Mouse (Mus musculus) limb, embryonic 14.5 days (tissue): Measurements from ENCODE around the gene Fam107a. TPM values are rescaled to one million over a fixed set of nuclear protein-coding genes. Genes with fewer than 3 reads are reported as not detected.
A peak's percentile ranks its signal among the peaks of the same experiment; 100 is the strongest.

ENCODE experiments used
- ATAC-seq: fragments of 200-750 bp; cut with Nextera tagmentation; 2 replicates; pipeline ENCODE4 v1.8.0; 2017; ENCODE audit warnings: low read depth, moderate number of reproducible peaks, moderate TSS enrichment; ENCODE audit not compliant: low FRiP score
- DNase-seq: peaks from one replicate; pipeline ENCODE4 v3.0.0-alpha.2; 2015; ENCODE audit warnings: low spot score
- H3K27ac ChIP-seq: fragments of 300-500 bp; sonication (generic); replicated peaks from 2 replicates; pipeline ENCODE4 v1.5.1; 2014; ENCODE audit warnings: low read depth, mild to moderate bottlenecking, low read length, moderate library complexity, mixed read lengths
- H3K27me3 ChIP-seq: fragments of 300-500 bp; sonication (generic); 2 replicates; pipeline ENCODE4 v1.6.1; 2014; ENCODE audit warnings: low read length, mixed read lengths; ENCODE audit not compliant: control insufficient read depth, insufficient read depth
- H3K36me3 ChIP-seq: fragments of 300-500 bp; sonication (generic); 2 replicates; pipeline ENCODE4 v1.6.1; 2014; ENCODE audit warnings: mild to moderate bottlenecking, low read length, moderate library complexity, mixed read lengths; ENCODE audit not compliant: control insufficient read depth, insufficient read depth
- H3K4me1 ChIP-seq: fragments of 300-500 bp; sonication (generic); 2 replicates; pipeline ENCODE4 v1.6.1; 2014; ENCODE audit warnings: antibody characterized with exemption, low read length, mixed read lengths; ENCODE audit not compliant: control insufficient read depth, insufficient read depth
- H3K4me2 ChIP-seq: fragments of 300-500 bp; sonication (generic); replicated peaks from 2 replicates; pipeline ENCODE4 v1.6.1; 2014; ENCODE audit warnings: low read depth, mild to moderate bottlenecking, low read length, moderate library complexity; ENCODE audit not compliant: severe bottlenecking
- H3K4me3 ChIP-seq: fragments of 300-500 bp; sonication (generic); replicated peaks from 2 replicates; pipeline ENCODE4 v1.5.1; 2014; ENCODE audit warnings: low read length
- H3K9ac ChIP-seq: fragments of 300-500 bp; sonication (generic); 2 replicates; pipeline ENCODE4 v1.6.1; 2014; ENCODE audit warnings: mild to moderate bottlenecking, low read depth, low read length, moderate library complexity; ENCODE audit not compliant: severe bottlenecking
- H3K9me3 ChIP-seq: fragments of 300-500 bp; sonication (generic); 2 replicates; pipeline ENCODE4 v1.6.1; 2016; ENCODE audit warnings: low read length; ENCODE audit not compliant: control insufficient read depth
- POLR2A ChIP-seq: fragments of 200-500 bp; IDR thresholded peaks from 2 replicates; pipeline ENCODE4 v1.8.0; 2012; ENCODE audit warnings: inconsistent platforms, mild to moderate bottlenecking, moderate library complexity, borderline replicate concordance; ENCODE audit not compliant: insufficient read depth, insufficient read length; ENCODE audit errors: extremely low read depth
- WGBS: fragments of 180-500 bp; shearing (Covaris S2); extraction: QIAGEN DNeasy Blood & Tissue Kit; methylation state at CpG from one replicate; pipeline ENCODE4 v1.1.7; 2014; 5-methylcytosine and 5-hydroxymethylcytosine counted together
- polyA plus RNA-seq, 2 experiments: library from polyadenylated mRNA; depleted of rRNA in 1 of 2; stranded (reverse) in 1 of 2; unstranded in 1 of 2; fragments of >200 nt; fragmentation: Nextera tagmentation in 1 of 2; extraction: Ambion mirVana in 1 of 2; gene quantifications; 2 replicates each; pipeline versions ENCODE4 v1.2.1 to v1.2.3; 2012 to 2014

Gene Fam107a
- polyA plus RNA-seq, 2 experiments: 0.11 to 1.0 TPM

GRCm38 (mm10) chr14:8316366-8317193 lies 1.2 kb downstream of the Fam107a start:
- DNase-seq (no peak), ATAC-seq (no peak)
- H3K36me3 ChIP-seq: no peaks in the 10 kb centered on the region
- TF ChIP-seq POLR2A: no peak
- H3K4me2 ChIP-seq: peak overlapping the region; percentile 47
- no peak overlapping the region for H3K27ac ChIP-seq
- H3K9ac ChIP-seq: 0 out of 2 replicates have a peak overlapping the region, but pooled peaks have one; percentile 31
- H3K4me3 ChIP-seq: peak overlapping the region; percentile 26
- no peaks in the 10 kb centered on the region for H3K9me3 ChIP-seq
- 3% methylated on average over 23 of the region's 23 CpGs for WGBS
- peaks cover 17% of the 10 kb centered on the region for H3K4me1 ChIP-seq
- H3K27me3 ChIP-seq: peaks cover 33% of the 10 kb centered on the region

- TF ChIP-seq POLR2A: no peak
- WGBS: 84% methylated on average over 6 of the region's 6 CpGs
These were observed 2.7 kb downstream of the Fam107a start for GRCm38 (mm10) chr14:8315169-8315568.

GRCm38 (mm10) chr14:8314536-8314935 lies 3.3 kb downstream of the Fam107a start:
- H3K4me1 ChIP-seq: peaks cover 21% of the 10 kb centered on the region
- no peak overlapping the region for H3K27ac ChIP-seq
- H3K9ac ChIP-seq: no peak overlapping the region
- no peaks in the 10 kb centered on the region for H3K36me3 ChIP-seq
- no peak overlapping the region for H3K4me3 ChIP-seq
- no peak overlapping the region for H3K4me2 ChIP-seq
- no peak for TF ChIP-seq POLR2A
- DNase-seq (no peak), ATAC-seq (no peak)
- H3K9me3 ChIP-seq: no peaks in the 10 kb centered on the region
- 29% methylated on average over 3 of the region's 3 CpGs for WGBS
- H3K27me3 ChIP-seq: peaks cover 33% of the 10 kb centered on the region

More at GRCm38 (mm10) chr14:8315169-8315568, 2.7 kb downstream of the Fam107a start:
- H3K27ac ChIP-seq: no peak overlapping the region
- ATAC-seq (no peak), DNase-seq (no peak)
- no peak overlapping the region for H3K4me3 ChIP-seq
- H3K27me3 ChIP-seq: peaks cover 33% of the 10 kb centered on the region
- no peaks in the 10 kb centered on the region for H3K36me3 ChIP-seq
- no peaks in the 10 kb centered on the region for H3K9me3 ChIP-seq
- H3K4me2 ChIP-seq: no peak overlapping the region
- H3K4me1 ChIP-seq: peaks cover 17% of the 10 kb centered on the region
- no peak overlapping the region for H3K9ac ChIP-seq

- DNase-seq (no peak), ATAC-seq (no peak)
- no peaks in the 10 kb centered on the region for H3K9me3 ChIP-seq
- H3K9ac ChIP-seq: no peak overlapping the region
- H3K36me3 ChIP-seq: no peaks in the 10 kb centered on the region
- H3K4me2 ChIP-seq: no peak overlapping the region
- no peak for TF ChIP-seq POLR2A
- H3K4me3 ChIP-seq: no peak overlapping the region
- no peak overlapping the region for H3K27ac ChIP-seq
- H3K27me3 ChIP-seq: peaks cover 33% of the 10 kb centered on the region
- H3K4me1 ChIP-seq: peaks cover 24% of the 10 kb centered on the region
- WGBS: 40% methylated on average over 7 of the region's 7 CpGs
These were observed 3.9 kb downstream of the Fam107a start for GRCm38 (mm10) chr14:8313877-8314276.

- H3K27me3 ChIP-seq: no peaks in the 10 kb centered on the region
- no peak overlapping the region for H3K9ac ChIP-seq
- DNase-seq: no peak
- no peaks in the 10 kb centered on the region for H3K9me3 ChIP-seq
- peak; percentile 38; the same call in 1 of the 2 replicates for ATAC-seq
- TF ChIP-seq POLR2A: no peak
- no peak overlapping the region for H3K4me3 ChIP-seq
- H3K4me1 ChIP-seq: peaks cover 7% of the 10 kb centered on the region
- H3K27ac ChIP-seq: no peak overlapping the region
- H3K4me2 ChIP-seq: no peak overlapping the region; the same call in 1 of the 2 replicates
- no peaks in the 10 kb centered on the region for H3K36me3 ChIP-seq
- 21% methylated on average over 9 of the region's 9 CpGs for WGBS
These were observed 8.1 kb downstream of the Fam107a start for GRCm38 (mm10) chr14:8309621-8310141.
